Mouse (Mus musculus) heart, embryonic 15.5 days (tissue): ENCODE results near the gene Osgep. TPM values are rescaled to one million over a fixed set of nuclear protein-coding genes. Genes with fewer than 3 reads are reported as not detected.
A peak's percentile ranks its signal among the peaks of the same experiment; 100 is the strongest.
"Not testable (repeated sequence)": the region's sequence is repeated elsewhere in the genome, so short reads cannot be mapped to it uniquely, and the experiment has no call there.

ENCODE experiments used
- ATAC-seq: fragments of 200-750 bp; cut with Nextera tagmentation; replicated peaks from 2 replicates; pipeline ENCODE4 v1.8.0; 2017; ENCODE audit warnings: low read depth, moderate TSS enrichment; ENCODE audit not compliant: insufficient number of reproducible peaks, insufficient read depth, low FRiP score
- H3K27ac ChIP-seq: fragments of 300-500 bp; sonication (generic); 2 replicates; pipeline ENCODE4 v1.5.1; 2015; ENCODE audit warnings: mild to moderate bottlenecking, inconsistent platforms
- H3K27me3 ChIP-seq: fragments of 300-500 bp; sonication (generic); 2 replicates; pipeline ENCODE4 v1.6.1; 2015; ENCODE audit warnings: inconsistent platforms
- H3K36me3 ChIP-seq: fragments of 300-500 bp; sonication (generic); 2 replicates; pipeline ENCODE4 v1.6.1; 2015; ENCODE audit warnings: mild to moderate bottlenecking, inconsistent platforms
- H3K4me1 ChIP-seq: fragments of 300-500 bp; sonication (generic); replicated peaks from 2 replicates; pipeline ENCODE4 v1.6.1; 2015; ENCODE audit warnings: inconsistent platforms
- H3K4me2 ChIP-seq: fragments of 300-500 bp; sonication (generic); 2 replicates; pipeline ENCODE4 v1.6.1; 2015; ENCODE audit warnings: inconsistent platforms, mild to moderate bottlenecking, moderate library complexity
- H3K4me3 ChIP-seq: fragments of 300-500 bp; sonication (generic); 2 replicates; pipeline ENCODE4 v1.5.1; 2015; ENCODE audit warnings: mild to moderate bottlenecking, inconsistent platforms
- H3K9ac ChIP-seq: fragments of 300-500 bp; sonication (generic); 2 replicates; pipeline ENCODE4 v1.6.1; 2015; ENCODE audit warnings: mild to moderate bottlenecking, inconsistent platforms
- H3K9me3 ChIP-seq: fragments of 300-500 bp; sonication (generic); replicated peaks from 2 replicates; pipeline ENCODE4 v1.6.1; 2016; ENCODE audit warnings: inconsistent platforms
- WGBS: fragments of 180-500 bp; shearing (Covaris S2); methylation state at CpG from one replicate; pipeline ENCODE4 v1.1.7; 2015; ENCODE audit warnings: mixed read lengths; 5-methylcytosine and 5-hydroxymethylcytosine counted together
- polyA plus RNA-seq: library from polyadenylated mRNA; unstranded; fragments of >200 nt; fragmentation: Nextera tagmentation; extraction: Ambion mirVana; gene quantifications from 2 replicates; pipeline ENCODE4 v1.2.1, GENCODE M21; 2015

Gene Osgep
- polyA plus RNA-seq, 1 experiment from 2014 or later = 117 TPM

- Histone ChIP-seq H3K4me2 (peak within 1 kb of the TSS; percentile 59), H3K4me3 (peak within 1 kb of the TSS; percentile 35)
- H3K9ac ChIP-seq, H3K36me3 ChIP-seq, H3K4me1 ChIP-seq, H3K9me3 ChIP-seq, H3K27ac ChIP-seq, H3K27me3 ChIP-seq: not testable (repeated sequence)
- ATAC-seq = peak; percentile 81
- WGBS = 5% methylated on average over 19 of the region's 19 CpGs
These were observed 31.3 kb upstream of the Osgep start, which contains the start of gene Pnp2 for GRCm38 (mm10) chr14:50955942-50956508. TSS of gene Pnp2 (plus strand) at chr14:50955992.

DNA sequence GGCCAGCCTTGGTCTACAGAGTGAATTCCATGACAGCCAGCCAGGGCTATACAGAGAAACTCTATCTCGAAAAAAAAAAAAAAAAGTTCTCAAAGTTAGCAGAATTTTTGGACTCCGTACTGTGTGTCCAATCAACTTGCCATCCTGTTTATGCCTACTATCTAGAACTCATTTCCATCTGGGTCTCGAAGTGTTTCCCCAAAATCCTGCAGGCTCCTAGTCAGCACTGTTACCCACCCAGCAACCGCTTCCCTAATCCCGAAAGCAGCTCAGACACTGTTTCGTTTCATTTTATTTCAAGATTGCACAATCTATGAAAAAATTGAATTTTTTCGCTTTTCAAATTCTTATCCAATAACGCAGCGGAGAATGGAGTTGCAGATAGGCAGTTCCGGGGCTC is 30.8 kb upstream of the Osgep start:
- Histone ChIP-seq H3K9ac (no peak overlapping the region), H3K27me3 (no peaks in the 10 kb centered on the region), H3K36me3 (peaks cover 9% of the 10 kb centered on the region), H3K4me3 (no peak overlapping the region), H3K9me3 (no peaks in the 10 kb centered on the region), H3K4me2 (peak overlapping the region; percentile 59; the same call in 1 of the 2 replicates), H3K4me1 (peaks cover 3% of the 10 kb centered on the region; the same call in 1 of the 2 replicates), H3K27ac (no peak overlapping the region)
- 83% methylated on average over 10 of the region's 10 CpGs for WGBS
- ATAC-seq = no peak

GRCm38 (mm10) chr14:50945526-50945925 is 20.8 kb upstream of the Osgep start:
- Histone ChIP-seq H3K4me2 (peak overlapping the region; percentile 60), H3K4me1 (peaks cover 10% of the 10 kb centered on the region), H3K9ac (peak overlapping the region; percentile 45), H3K27ac (peak overlapping the region; percentile 93; the same call in 1 of the 2 replicates), H3K4me3 (peak overlapping the region; percentile 61)
- H3K9me3 ChIP-seq, H3K36me3 ChIP-seq, ATAC-seq, H3K27me3 ChIP-seq: not testable (repeated sequence)
- WGBS = 25% methylated on average over 3 of the region's 3 CpGs

DNA sequence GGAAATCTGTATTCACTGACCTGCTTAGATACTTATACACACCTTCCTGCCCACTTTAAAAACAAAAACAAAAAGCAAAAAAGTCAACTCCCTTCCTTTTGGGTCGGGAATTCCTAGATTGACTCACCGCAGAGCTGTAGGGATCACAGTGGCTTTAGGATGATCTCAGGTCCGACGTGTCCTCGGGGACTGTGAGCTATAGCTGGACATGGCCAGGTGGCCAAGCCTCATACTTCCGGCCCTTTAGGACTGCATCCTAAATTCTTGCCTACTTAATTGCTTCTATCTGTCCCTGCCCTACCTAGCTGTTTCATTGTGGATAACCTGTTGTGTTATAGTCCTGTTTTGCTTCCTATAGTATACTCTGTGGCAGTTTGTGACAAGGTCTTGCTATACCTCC is 20.4 kb upstream of the Osgep start:
- H3K36me3 ChIP-seq, H3K27me3 ChIP-seq, ATAC-seq, H3K9me3 ChIP-seq: not testable (repeated sequence)
- Histone ChIP-seq H3K9ac (peak overlapping the region; percentile 45), H3K4me1 (peaks cover 10% of the 10 kb centered on the region), H3K27ac (peak overlapping the region; percentile 93), H3K4me2 (peak overlapping the region; percentile 60), H3K4me3 (peak overlapping the region; percentile 61)
- 11% methylated on average over 6 of the region's 6 CpGs for WGBS

DNA sequence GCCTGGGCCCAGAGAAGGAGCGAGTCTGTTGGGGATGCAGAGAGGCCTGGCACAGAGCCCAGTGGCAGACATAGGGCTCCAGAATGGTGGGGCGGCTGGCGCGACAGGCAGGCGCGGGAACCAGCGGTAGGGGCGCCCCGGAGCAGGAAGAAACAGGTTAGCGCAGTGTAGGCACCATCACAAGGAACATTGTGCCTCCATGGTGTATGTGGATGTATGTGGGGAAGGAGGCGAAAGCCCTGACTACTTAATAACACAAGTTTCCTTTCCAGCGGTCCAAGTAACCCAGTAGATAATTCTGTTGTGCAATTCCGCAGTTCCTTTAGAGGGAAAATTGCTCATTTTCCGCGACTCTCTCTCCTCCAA is 20.0 kb upstream of the Osgep start:
- H3K9me3 ChIP-seq, H3K36me3 ChIP-seq, H3K27me3 ChIP-seq: not testable (repeated sequence)
- peak overlapping the region; percentile 45 for H3K9ac ChIP-seq
- peaks cover 10% of the 10 kb centered on the region for H3K4me1 ChIP-seq
- under 1% methylated on average over 15 of the region's 15 CpGs for WGBS
- peak overlapping the region; percentile 93 for H3K27ac ChIP-seq
- H3K4me3 ChIP-seq = peak overlapping the region; percentile 61
- H3K4me2 ChIP-seq = peak overlapping the region; percentile 60
- ATAC-seq = peak; percentile 95

GRCm38 (mm10) chr14:50943932-50944667 is 19.4 kb upstream of the Osgep start, which contains the start of gene Gm49342:
TSS of gene Gm49342 (plus strand) at chr14:50944517.
- WGBS = 13% methylated on average over 31 of the region's 31 CpGs
- Histone ChIP-seq H3K4me1 (peaks cover 10% of the 10 kb centered on the region), H3K9me3 (no peaks in the 10 kb centered on the region), H3K9ac (peak within 1 kb of the TSS; percentile 45), H3K4me3 (peak within 1 kb of the TSS; percentile 61), H3K27ac (peak within 1 kb of the TSS; percentile 93), H3K27me3 (no peaks in the 10 kb centered on the region), H3K36me3 (no peaks in the 10 kb centered on the region), H3K4me2 (peak within 1 kb of the TSS; percentile 60)
- ATAC-seq = peak; percentile 96

- no peak overlapping the region for H3K4me3 ChIP-seq
- no peaks in the 10 kb centered on the region for H3K36me3 ChIP-seq
- H3K27ac ChIP-seq = no peak overlapping the region
- H3K4me2 ChIP-seq = no peak overlapping the region
- no peak for ATAC-seq
- H3K27me3 ChIP-seq = no peaks in the 10 kb centered on the region
- H3K9ac ChIP-seq = no peak overlapping the region
- WGBS = 21% methylated on average over 2 of the region's 2 CpGs
- H3K4me1 ChIP-seq = peaks cover 2% of the 10 kb centered on the region
- H3K9me3 ChIP-seq = no peaks in the 10 kb centered on the region
These were observed 14.2 kb upstream of the Osgep start for GRCm38 (mm10) chr14:50938940-50939339.

- ATAC-seq = no peak
- no peak overlapping the region for H3K4me2 ChIP-seq
- H3K27ac ChIP-seq = no peak overlapping the region
- H3K4me1 ChIP-seq = no peaks in the 10 kb centered on the region
- no peak overlapping the region for H3K4me3 ChIP-seq
- H3K9me3 ChIP-seq = no peaks in the 10 kb centered on the region
- no peaks in the 10 kb centered on the region for H3K36me3 ChIP-seq
- H3K9ac ChIP-seq = no peak overlapping the region
- 81% methylated on average over 3 of the region's 3 CpGs for WGBS
- H3K27me3 ChIP-seq = no peaks in the 10 kb centered on the region
These were observed 13.6 kb upstream of the Osgep start for GRCm38 (mm10) chr14:50938119-50938908.

- Histone ChIP-seq H3K9ac (no peak overlapping the region), H3K9me3 (no peaks in the 10 kb centered on the region), H3K4me2 (no peak overlapping the region), H3K4me3 (no peak overlapping the region), H3K4me1 (peaks cover 1% of the 10 kb centered on the region), H3K27ac (no peak overlapping the region), H3K27me3 (no peaks in the 10 kb centered on the region), H3K36me3 (no peaks in the 10 kb centered on the region)
- WGBS = 47% methylated on average over 1 of the region's 1 CpGs
- ATAC-seq = no peak
These were observed 12.0 kb upstream of the Osgep start for GRCm38 (mm10) chr14:50936649-50937048.

DNA sequence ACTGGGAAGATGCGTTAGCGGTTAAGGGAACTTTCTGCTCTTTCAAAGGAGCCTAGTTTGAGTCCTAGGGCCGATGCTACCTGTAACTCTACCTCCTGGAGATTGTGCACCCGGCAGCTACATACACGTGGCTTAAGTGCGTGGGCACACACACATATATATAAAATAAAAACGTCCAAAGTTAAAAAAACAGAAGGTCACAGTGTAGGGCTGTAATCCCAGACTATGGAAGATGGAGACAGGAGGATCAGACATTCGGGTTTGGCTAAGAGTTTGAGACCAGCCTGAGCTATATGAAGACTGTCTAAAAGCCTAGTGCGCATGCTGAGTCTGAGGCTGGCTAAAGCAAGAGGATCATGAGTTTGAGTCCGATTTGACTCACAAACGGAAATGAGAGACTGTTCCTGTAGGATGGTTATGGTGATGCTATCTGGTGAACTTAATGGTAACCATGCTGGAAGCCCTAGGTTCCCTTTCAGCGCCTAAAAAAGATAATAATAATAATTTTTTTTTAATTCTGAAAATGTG is 6.9 kb upstream of the Osgep start:
- peaks cover 12% of the 10 kb centered on the region for H3K4me1 ChIP-seq
- no peaks in the 10 kb centered on the region for H3K9me3 ChIP-seq
- H3K4me2 ChIP-seq = peak overlapping the region; percentile 79
- H3K4me3 ChIP-seq = peak overlapping the region; percentile 95
- H3K27me3 ChIP-seq = no peaks in the 10 kb centered on the region
- ATAC-seq = no peak
- peaks cover 22% of the 10 kb centered on the region for H3K36me3 ChIP-seq
- H3K9ac ChIP-seq = peak overlapping the region; percentile 63
- peak overlapping the region; percentile 91 for H3K27ac ChIP-seq
- 11% methylated on average over 12 of the region's 12 CpGs for WGBS
